Mouse (Mus musculus): ENCODE data around the gene Lsm2. TPM values are rescaled to one million over a fixed set of nuclear protein-coding genes. Genes with fewer than 3 reads are reported as not detected.
"Not testable (repeated sequence)": the region's sequence is repeated elsewhere in the genome, so short reads cannot be mapped to it uniquely, and the experiment has no call there.

Lsm2 gene
- 36.8 and 54.6 TPM in 2 replicates for polyA plus RNA-seq (2012; rRNA removed)

GRCm38 (mm10) chr17:34981690-34982180 lies at the start of gene Lsm2:
TSS of gene Lsm2 (plus strand) at chr17:34981862.
- DNase-seq (ENCODE audit: low read depth): no peak

DNA sequence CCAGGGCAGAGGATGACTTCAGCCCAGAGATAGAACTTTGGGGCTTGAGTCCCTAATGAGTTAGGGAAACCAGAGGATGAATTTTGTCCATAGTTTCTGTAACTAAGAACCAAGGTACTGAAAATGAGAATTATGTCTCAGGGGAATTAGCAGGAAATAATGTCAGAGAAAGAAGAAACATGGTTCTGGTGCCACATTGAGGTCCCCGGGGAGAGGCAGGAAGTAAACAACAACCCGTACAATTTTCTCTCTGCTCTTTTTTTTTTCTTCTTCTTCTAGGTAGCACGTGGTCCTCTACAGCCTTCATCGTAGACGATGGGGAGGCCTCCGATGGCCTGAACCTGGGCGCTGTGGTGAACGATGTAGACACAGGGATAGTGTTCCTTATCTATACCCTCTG lies 49.4 kb upstream of the Lsm2 start:
- no peak for DNase-seq (ENCODE audit: low read depth)

GRCm38 (mm10) chr17:34934031-34934430 lies 47.6 kb upstream of the Lsm2 start:
- DNase-seq (ENCODE audit: low read depth): no peak

DNA sequence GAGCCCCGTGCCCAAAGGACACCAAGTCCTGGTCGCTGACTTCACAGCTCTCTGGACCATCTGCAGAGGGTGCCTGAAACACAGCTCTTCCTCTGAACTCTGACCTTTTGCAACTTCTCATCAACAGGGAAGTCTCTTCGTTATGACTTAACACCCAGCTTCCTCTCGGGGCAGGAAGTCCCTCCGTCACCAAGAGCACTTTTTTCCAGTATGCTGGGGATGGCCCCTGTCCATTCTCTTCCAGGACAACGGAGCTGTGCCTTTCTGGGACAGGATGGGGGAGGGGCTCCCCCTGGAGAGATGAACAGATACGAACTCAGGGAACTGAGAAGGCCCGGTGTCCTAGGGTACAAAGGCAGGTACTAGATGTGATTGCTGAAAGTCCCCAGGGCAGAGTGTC lies 46.8 kb upstream of the Lsm2 start:
- DNase-seq (ENCODE audit: low read depth): no peak

DNA sequence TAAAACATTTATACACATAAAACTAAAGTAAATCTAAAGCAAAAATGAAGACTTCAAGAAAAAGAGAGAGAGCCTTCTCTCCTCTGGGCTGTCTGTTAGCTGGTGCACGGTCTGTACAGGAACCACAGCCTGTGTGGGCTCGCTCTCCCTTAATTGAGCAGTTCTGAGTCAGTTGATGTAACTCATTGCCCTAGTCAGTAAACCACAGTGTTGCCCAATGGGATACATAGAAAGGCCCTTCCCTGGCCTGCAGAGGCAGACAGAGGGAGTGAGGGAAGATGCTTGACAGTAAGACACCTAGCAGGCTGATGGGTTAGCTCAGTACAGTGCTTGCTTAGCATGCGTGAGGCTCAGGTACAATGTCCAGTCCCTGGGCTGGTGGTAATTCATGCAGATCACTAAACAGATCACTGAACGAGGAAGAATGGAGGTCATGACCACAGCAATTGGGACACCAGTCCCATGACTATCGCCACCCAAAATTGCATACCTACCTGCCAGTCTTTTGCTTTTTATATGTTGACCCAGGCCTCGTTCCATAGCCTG lies 43.6 kb upstream of the Lsm2 start:
- no peak for DNase-seq (ENCODE audit: low read depth)

- no peak for DNase-seq (ENCODE audit: low read depth)
Observed at GRCm38 (mm10) chr17:34941344-34942041, 40.2 kb upstream of the Lsm2 start.

DNA sequence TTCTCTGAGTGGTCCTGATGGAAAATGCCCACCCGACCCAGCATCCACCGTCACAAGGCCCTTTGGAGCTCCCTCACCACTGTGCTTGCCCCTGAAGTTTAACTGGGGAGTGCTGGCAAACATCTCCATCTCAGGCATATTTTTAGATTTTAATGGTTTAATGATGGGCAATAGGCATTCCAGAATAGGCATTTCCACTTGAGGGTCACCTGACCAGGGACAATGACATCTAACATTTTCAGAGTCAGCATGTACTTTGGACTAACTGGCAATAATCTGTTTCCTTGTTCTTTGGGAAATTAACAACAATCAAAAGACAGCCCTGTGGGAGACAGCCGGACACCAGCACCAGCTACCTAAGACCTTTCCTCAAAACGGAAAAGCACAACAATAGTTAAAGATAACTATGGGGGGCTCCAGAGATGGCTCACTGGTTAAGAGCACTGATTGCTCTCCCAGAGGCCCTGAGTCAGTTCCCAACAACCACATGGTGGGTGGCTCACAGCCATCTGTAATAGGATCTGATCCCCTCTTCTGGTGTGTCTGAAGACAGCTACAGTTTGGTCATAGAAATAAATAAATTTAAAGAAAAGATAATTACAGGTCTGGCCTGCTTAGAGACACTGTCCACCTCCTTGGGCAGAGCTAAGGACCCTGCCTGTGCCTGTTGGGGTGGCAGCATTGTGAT lies 38.4 kb upstream of the Lsm2 start:
- DNase-seq (ENCODE audit: low read depth): no peak

- no peak for DNase-seq (ENCODE audit: low read depth)
Observed at GRCm38 (mm10) chr17:34944362-34944761, 37.3 kb upstream of the Lsm2 start.

- DNase-seq (ENCODE audit: low read depth): no peak
Observed at GRCm38 (mm10) chr17:34946486-34947140, 35.0 kb upstream of the Lsm2 start.

- no peak for DNase-seq (ENCODE audit: low read depth)
Observed at GRCm38 (mm10) chr17:34947606-34948005, 34.1 kb upstream of the Lsm2 start.

DNA sequence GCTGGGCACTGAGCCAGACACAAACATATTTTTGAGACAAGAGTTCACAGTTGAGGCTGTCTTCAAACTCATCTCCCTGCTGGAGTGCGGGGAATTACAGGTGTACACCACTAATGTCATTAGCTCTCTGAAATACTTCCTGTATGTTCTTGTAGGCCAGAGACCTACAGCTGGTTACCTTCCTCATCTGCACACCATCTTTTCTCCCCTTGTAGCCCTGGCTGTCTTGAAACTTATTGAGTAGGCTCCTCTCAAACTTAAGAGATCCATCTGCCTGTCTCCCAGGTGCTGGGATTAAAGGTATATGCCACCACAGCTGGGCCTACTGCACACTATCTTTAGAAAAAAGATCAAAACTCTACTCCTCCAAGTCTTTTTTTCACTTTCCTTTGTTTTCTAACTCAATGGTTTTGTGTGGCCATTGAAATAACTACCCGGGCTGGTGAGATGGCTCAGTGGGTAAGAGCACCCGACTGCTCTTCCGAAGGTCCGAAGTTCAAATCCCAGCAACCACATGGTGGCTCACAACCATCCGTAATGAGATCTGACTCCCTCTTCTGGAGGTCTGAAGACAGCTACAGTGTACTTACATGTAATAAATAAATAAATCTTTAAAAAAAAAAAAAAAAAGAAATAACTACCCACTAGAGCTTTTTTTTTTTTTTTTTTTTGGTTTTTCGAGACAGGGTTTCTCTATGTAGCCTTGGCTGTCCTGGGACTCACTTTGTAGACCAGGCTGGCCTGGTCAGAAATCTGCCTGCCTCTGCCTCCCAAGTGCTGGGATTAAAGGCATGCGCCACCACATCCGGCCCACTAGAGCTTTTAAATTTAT lies 32.7 kb upstream of the Lsm2 start:
- not testable (repeated sequence) for DNase-seq (ENCODE audit: low read depth)

- DNase-seq (ENCODE audit: low read depth): no peak
Observed at GRCm38 (mm10) chr17:34949553-34949969, 32.1 kb upstream of the Lsm2 start.

DNA sequence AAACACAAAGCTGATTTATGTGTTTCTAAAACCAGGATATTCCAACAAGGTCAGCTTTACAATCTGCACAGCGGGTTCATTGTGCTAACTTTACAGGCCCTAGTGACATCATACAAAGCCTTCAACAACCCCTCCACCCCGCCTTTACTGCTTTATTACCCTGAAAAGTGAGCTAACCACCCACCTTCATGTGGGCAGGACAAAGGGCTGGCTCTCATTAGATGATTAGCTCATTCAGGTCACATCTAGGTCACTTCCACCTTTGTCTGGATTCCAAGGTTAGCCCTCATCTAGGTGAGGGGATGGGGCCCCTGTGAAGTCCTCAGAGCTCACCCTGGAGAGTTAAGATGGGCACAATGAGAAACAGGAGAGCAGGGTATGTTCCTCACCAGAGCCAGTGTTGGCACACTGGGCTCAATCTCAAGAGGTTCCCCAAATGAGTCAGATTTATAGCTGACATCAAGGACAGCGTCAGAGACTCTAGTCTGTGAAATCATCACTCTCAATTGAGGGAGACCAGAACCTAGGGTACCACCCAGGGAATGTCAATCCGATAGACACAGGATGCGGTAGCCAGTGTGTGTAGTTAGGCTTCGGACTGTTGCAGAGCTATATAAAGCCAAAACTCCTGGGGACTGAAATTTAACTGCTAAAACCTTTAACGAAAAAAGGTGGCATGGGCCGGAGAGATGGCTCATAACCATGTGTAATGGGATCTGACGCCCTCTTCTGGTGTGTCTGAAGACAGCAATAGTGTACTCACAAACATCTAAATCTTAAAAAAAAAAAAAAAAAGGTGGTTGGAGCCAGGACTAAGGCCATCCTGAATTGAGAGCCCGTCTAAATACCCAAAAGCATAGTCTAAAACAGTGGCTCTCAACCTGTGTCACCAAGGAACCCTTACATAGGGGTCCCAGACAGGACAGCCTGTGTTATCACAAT lies 30.9 kb upstream of the Lsm2 start:
- no peak for DNase-seq (ENCODE audit: low read depth)

- no peak for DNase-seq (ENCODE audit: low read depth)
Observed at GRCm38 (mm10) chr17:34951636-34952377, 29.9 kb upstream of the Lsm2 start.

DNA sequence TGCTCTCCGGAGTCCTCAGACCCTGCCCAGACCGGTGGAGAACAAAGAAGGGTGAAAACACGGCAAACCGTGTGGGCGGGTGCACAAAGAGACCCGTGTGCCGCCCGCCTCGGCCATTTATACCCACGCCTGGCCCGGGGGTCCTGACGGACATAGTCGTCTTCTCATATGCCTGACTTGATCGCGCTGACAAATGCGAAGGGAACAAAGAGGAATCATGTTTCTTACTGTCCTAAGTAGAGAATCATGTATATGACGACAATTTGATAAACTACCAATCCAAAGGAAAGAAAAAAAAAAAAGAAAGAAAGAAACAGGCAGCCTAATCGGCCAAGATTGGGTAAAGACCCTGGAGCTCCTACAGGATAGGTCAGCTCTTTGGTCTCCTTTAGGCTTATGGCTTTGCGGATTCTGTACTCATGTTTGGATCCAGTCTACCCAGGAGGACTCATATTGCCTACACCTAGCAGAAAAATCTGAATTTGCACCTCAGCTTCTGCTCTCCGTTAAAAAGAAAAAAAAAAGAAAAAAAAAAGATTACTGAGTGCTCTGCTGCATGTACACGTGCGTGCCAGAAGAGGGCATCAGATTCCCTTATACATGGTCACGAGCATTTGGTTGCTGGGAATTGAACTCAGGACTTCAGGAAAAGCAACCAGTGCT lies 29.2 kb upstream of the Lsm2 start:
- no peak for DNase-seq (ENCODE audit: low read depth)

DNA sequence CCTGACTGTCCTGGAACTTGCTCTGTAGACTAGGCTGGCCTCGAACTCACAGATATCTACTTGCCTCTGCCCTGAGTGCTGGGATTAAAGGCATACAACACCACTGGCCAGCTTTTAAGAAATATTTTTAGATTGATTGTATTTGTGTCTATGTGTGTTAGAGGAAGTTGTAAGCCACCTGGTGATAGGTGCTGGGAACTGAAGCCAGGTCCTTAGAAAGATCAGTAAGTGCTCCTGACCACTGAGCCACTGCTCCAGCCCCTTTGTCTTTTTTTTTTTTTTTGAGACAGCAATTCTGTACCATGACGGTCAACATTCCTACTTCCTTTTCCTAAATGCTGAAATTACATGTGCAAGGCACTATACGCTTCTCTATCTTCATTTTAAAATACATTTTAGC lies 28.4 kb upstream of the Lsm2 start:
- DNase-seq (ENCODE audit: low read depth): no peak

GRCm38 (mm10) chr17:34953904-34954303 lies 27.8 kb upstream of the Lsm2 start:
- no peak for DNase-seq (ENCODE audit: low read depth)

DNA sequence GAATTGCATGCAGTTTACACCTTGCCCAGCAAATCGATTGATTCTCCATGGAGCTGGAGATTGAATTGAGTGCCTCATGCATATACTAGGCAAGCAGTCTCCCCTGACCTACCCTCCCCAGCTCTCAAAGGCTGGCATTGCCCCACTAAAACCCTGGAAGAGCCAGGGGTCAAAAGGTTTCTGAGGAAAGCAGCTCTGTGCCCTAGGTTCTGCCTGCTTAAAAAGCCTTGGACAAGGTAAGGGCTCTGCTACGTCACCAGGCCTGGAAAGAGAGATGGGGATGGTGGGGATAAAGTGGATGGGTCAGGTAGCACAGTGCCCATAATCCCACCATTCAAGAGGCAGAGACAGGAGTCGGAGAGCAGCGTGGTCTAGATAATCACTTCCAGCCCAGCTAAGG lies 26.8 kb upstream of the Lsm2 start:
- DNase-seq (ENCODE audit: low read depth): no peak

- DNase-seq (ENCODE audit: low read depth): no peak
Observed at GRCm38 (mm10) chr17:34955884-34956283, 25.8 kb upstream of the Lsm2 start.

Measured in gonadal fat pad, adult 2 months (tissue).